Mouse (Mus musculus): Measurements from ENCODE around the gene Rho. TPM values are rescaled to one million over a fixed set of nuclear protein-coding genes. Genes with fewer than 3 reads are reported as not detected.

Gene Rho
- polyA plus RNA-seq, 1 experiment = 0.19 TPM

GRCm38 (mm10) chr6:115927292-115928242, 4.0 kb upstream of the Rho start:
- no peak for TF ChIP-seq MAX (IDR thresholded peaks at IDR 0.05; ENCODE audit: low read depth)
- no peak for TF ChIP-seq POLR2A (IDR thresholded peaks at IDR 0.05; ENCODE audit: insufficient read length, low read depth)
- no peak for TF ChIP-seq TCF3 (IDR thresholded peaks at IDR 0.05; ENCODE audit: insufficient read length, low read depth)
- TF ChIP-seq CEBPB (IDR thresholded peaks at IDR 0.05; ENCODE audit: insufficient read depth, poor library complexity, severe bottlenecking) = no peak
- no peak for TF ChIP-seq POLR2AphosphoS2 (IDR thresholded peaks at IDR 0.05; ENCODE audit: insufficient read length, low read depth)
- no peak for TF ChIP-seq E2F4 (IDR thresholded peaks at IDR 0.05; ENCODE audit: insufficient read depth)
- TF ChIP-seq SRF (IDR thresholded peaks at IDR 0.05; ENCODE audit: control insufficient read depth, insufficient read length, low read depth) = no peak
- no peak for TF ChIP-seq MYOD1 (IDR thresholded peaks at IDR 0.05; ENCODE audit: control insufficient read depth in 1 of 3, insufficient read length in 2 of 3, low read depth in 2 of 3)
- TF ChIP-seq REST (IDR thresholded peaks at IDR 0.05; ENCODE audit: insufficient read depth, insufficient read length) = no peak
- no peak for TF ChIP-seq USF1 (IDR thresholded peaks at IDR 0.05; ENCODE audit: low read depth)
- TF ChIP-seq MYOG (IDR thresholded peaks at IDR 0.05; ENCODE audit: control insufficient read depth in 1 of 3, insufficient read depth in 1 of 3, insufficient read length in 2 of 3, low read depth in 2 of 3) = no peak
- TF ChIP-seq TCF12 (IDR thresholded peaks at IDR 0.05; ENCODE audit: insufficient read depth, poor library complexity, severe bottlenecking) = no peak
- Histone ChIP-seq H3ac (ENCODE audit: control insufficient read depth, insufficient read length) (no peak overlapping the region), H3K27me3 (ENCODE audit: control insufficient read depth, insufficient read depth, insufficient read length) (no peaks in the 10 kb centered on the region), H3K4me3 (no peak overlapping the region), H3K4me2 (ENCODE audit: low read depth) (no peak overlapping the region), H3K79me2 (ENCODE audit: control insufficient read depth, insufficient read depth) (no peaks in the 10 kb centered on the region), H3K36me3 (ENCODE audit: control insufficient read depth, insufficient read depth) (no peaks in the 10 kb centered on the region)

- Histone ChIP-seq H3K4me3 (no peak overlapping the region), H3K79me2 (ENCODE audit: control insufficient read depth, insufficient read depth) (no peaks in the 10 kb centered on the region), H3K4me2 (ENCODE audit: low read depth) (no peak overlapping the region), H3K27me3 (ENCODE audit: control insufficient read depth, insufficient read depth, insufficient read length) (no peaks in the 10 kb centered on the region), H3K36me3 (ENCODE audit: control insufficient read depth, insufficient read depth) (no peaks in the 10 kb centered on the region), H3ac (ENCODE audit: control insufficient read depth, insufficient read length) (no peak overlapping the region)
- no peak for TF ChIP-seq POLR2A (IDR thresholded peaks at IDR 0.05; ENCODE audit: insufficient read length, low read depth)
- TF ChIP-seq MYOG (IDR thresholded peaks at IDR 0.05; ENCODE audit: control insufficient read depth in 1 of 3, insufficient read depth in 1 of 3, insufficient read length in 2 of 3, low read depth in 2 of 3) = no peak
- TF ChIP-seq TCF12 (IDR thresholded peaks at IDR 0.05; ENCODE audit: insufficient read depth, poor library complexity, severe bottlenecking) = no peak
- no peak for TF ChIP-seq MAX (IDR thresholded peaks at IDR 0.05; ENCODE audit: low read depth)
- TF ChIP-seq USF1 (IDR thresholded peaks at IDR 0.05; ENCODE audit: low read depth) = no peak
- TF ChIP-seq MYOD1 (IDR thresholded peaks at IDR 0.05; ENCODE audit: control insufficient read depth in 1 of 3, insufficient read length in 2 of 3, low read depth in 2 of 3) = no peak
- no peak for TF ChIP-seq SRF (IDR thresholded peaks at IDR 0.05; ENCODE audit: control insufficient read depth, insufficient read length, low read depth)
- no peak for TF ChIP-seq E2F4 (IDR thresholded peaks at IDR 0.05; ENCODE audit: insufficient read depth)
- TF ChIP-seq CEBPB (IDR thresholded peaks at IDR 0.05; ENCODE audit: insufficient read depth, poor library complexity, severe bottlenecking) = no peak
- no peak for TF ChIP-seq TCF3 (IDR thresholded peaks at IDR 0.05; ENCODE audit: insufficient read length, low read depth)
- no peak for TF ChIP-seq REST (IDR thresholded peaks at IDR 0.05; ENCODE audit: insufficient read depth, insufficient read length)
- no peak for TF ChIP-seq POLR2AphosphoS2 (IDR thresholded peaks at IDR 0.05; ENCODE audit: insufficient read length, low read depth)
Measured at GRCm38 (mm10) chr6:115930018-115930417, 1.5 kb upstream of the Rho start.

- Histone ChIP-seq H3K36me3 (ENCODE audit: control insufficient read depth, insufficient read depth) (no peaks in the 10 kb centered on the region), H3K4me3 (no peak overlapping the region), H3K27me3 (ENCODE audit: control insufficient read depth, insufficient read depth, insufficient read length) (no peaks in the 10 kb centered on the region), H3ac (ENCODE audit: control insufficient read depth, insufficient read length) (no peak overlapping the region), H3K4me2 (ENCODE audit: low read depth) (no peak overlapping the region), H3K79me2 (ENCODE audit: control insufficient read depth, insufficient read depth) (no peaks in the 10 kb centered on the region)
- TF ChIP-seq E2F4 (IDR thresholded peaks at IDR 0.05; ENCODE audit: insufficient read depth) = no peak
- no peak for TF ChIP-seq USF1 (IDR thresholded peaks at IDR 0.05; ENCODE audit: low read depth)
- no peak for TF ChIP-seq POLR2A (IDR thresholded peaks at IDR 0.05; ENCODE audit: insufficient read length, low read depth)
- TF ChIP-seq REST (IDR thresholded peaks at IDR 0.05; ENCODE audit: insufficient read depth, insufficient read length) = no peak
- no peak for TF ChIP-seq MAX (IDR thresholded peaks at IDR 0.05; ENCODE audit: low read depth)
- no peak for TF ChIP-seq TCF12 (IDR thresholded peaks at IDR 0.05; ENCODE audit: insufficient read depth, poor library complexity, severe bottlenecking)
- TF ChIP-seq TCF3 (IDR thresholded peaks at IDR 0.05; ENCODE audit: insufficient read length, low read depth) = no peak
- no peak for TF ChIP-seq MYOG (IDR thresholded peaks at IDR 0.05; ENCODE audit: control insufficient read depth in 1 of 3, insufficient read depth in 1 of 3, insufficient read length in 2 of 3, low read depth in 2 of 3)
- no peak for TF ChIP-seq SRF (IDR thresholded peaks at IDR 0.05; ENCODE audit: control insufficient read depth, insufficient read length, low read depth)
- no peak for TF ChIP-seq CEBPB (IDR thresholded peaks at IDR 0.05; ENCODE audit: insufficient read depth, poor library complexity, severe bottlenecking)
- TF ChIP-seq MYOD1 (IDR thresholded peaks at IDR 0.05; ENCODE audit: control insufficient read depth in 1 of 3, insufficient read length in 2 of 3, low read depth in 2 of 3) = no peak
- no peak for TF ChIP-seq POLR2AphosphoS2 (IDR thresholded peaks at IDR 0.05; ENCODE audit: insufficient read length, low read depth)
Measured at GRCm38 (mm10) chr6:115932391-115932790, 843 bp downstream of the Rho start.

- H3K4me2 ChIP-seq (ENCODE audit: low read depth) = no peak overlapping the region
- no peak overlapping the region for H3K4me3 ChIP-seq
- no peak overlapping the region for H3ac ChIP-seq (ENCODE audit: control insufficient read depth, insufficient read length)
- no peaks in the 10 kb centered on the region for H3K79me2 ChIP-seq (ENCODE audit: control insufficient read depth, insufficient read depth)
- no peaks in the 10 kb centered on the region for H3K36me3 ChIP-seq (ENCODE audit: control insufficient read depth, insufficient read depth)
- TF ChIP-seq CEBPB (IDR thresholded peaks at IDR 0.05; ENCODE audit: insufficient read depth, poor library complexity, severe bottlenecking) = no peak
- TF ChIP-seq TCF3 (IDR thresholded peaks at IDR 0.05; ENCODE audit: insufficient read length, low read depth) = no peak
- no peak for TF ChIP-seq REST (IDR thresholded peaks at IDR 0.05; ENCODE audit: insufficient read depth, insufficient read length)
- TF ChIP-seq MYOG (IDR thresholded peaks at IDR 0.05; ENCODE audit: control insufficient read depth in 1 of 3, insufficient read depth in 1 of 3, insufficient read length in 2 of 3, low read depth in 2 of 3) = no peak
- TF ChIP-seq POLR2AphosphoS2 (IDR thresholded peaks at IDR 0.05; ENCODE audit: insufficient read length, low read depth) = no peak
- TF ChIP-seq MYOD1 (IDR thresholded peaks at IDR 0.05; ENCODE audit: control insufficient read depth in 1 of 3, insufficient read length in 2 of 3, low read depth in 2 of 3) = no peak
- TF ChIP-seq POLR2A (IDR thresholded peaks at IDR 0.05; ENCODE audit: insufficient read length, low read depth) = no peak
- TF ChIP-seq MAX (IDR thresholded peaks at IDR 0.05; ENCODE audit: low read depth) = no peak
- no peak for TF ChIP-seq TCF12 (IDR thresholded peaks at IDR 0.05; ENCODE audit: insufficient read depth, poor library complexity, severe bottlenecking)
- TF ChIP-seq USF1 (IDR thresholded peaks at IDR 0.05; ENCODE audit: low read depth) = no peak
- no peak for TF ChIP-seq E2F4 (IDR thresholded peaks at IDR 0.05; ENCODE audit: insufficient read depth)
- TF ChIP-seq SRF (IDR thresholded peaks at IDR 0.05; ENCODE audit: control insufficient read depth, insufficient read length, low read depth) = no peak
- H3K27me3 ChIP-seq (ENCODE audit: control insufficient read depth, insufficient read depth, insufficient read length) = no peaks in the 10 kb centered on the region
Measured at GRCm38 (mm10) chr6:115935544-115935943, 4.0 kb downstream of the Rho start.
